Mouse (Mus musculus): ENCODE results near the gene Rilpl1.

DNA sequence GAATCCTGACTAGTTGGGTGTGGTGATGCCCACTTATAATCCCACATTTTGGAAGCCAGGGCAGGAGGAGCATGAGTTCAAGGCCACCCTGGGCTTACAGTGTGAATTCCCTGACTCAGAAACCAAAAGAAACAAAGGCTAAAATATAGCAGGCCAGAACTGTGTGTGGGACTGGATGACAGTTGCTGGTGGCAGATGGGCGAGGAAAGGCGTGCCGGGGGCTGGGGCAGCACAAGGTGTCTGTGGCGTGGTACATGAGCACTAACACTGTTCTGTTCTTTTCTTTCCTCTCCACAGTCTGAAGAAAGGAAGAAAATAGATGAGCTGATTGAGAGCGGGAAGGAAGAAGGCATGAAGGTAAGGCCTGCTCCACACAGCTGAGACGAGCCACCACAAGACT is 74.4 kb downstream of the Rilpl1 start:
- TF ChIP-seq POLR2A (IDR thresholded peaks at IDR 0.05; ENCODE audit: borderline replicate concordance, low read depth, low read length) (no peak), CTCF (IDR thresholded peaks at IDR 0.05; ENCODE audit: low read depth, low read length) (no peak)

Data from bone marrow macrophage, adult 2 months (primary cell).